Mouse (Mus musculus): Measurements from ENCODE around the gene Bok. TPM values are rescaled to one million over a fixed set of nuclear protein-coding genes. Genes with fewer than 3 reads are reported as not detected.
A peak's percentile ranks its signal among the peaks of the same experiment; 100 is the strongest.

Gene Bok
- total RNA-seq, 2 experiments from 2014 or later = 32.2 to 42.8 TPM

DNA sequence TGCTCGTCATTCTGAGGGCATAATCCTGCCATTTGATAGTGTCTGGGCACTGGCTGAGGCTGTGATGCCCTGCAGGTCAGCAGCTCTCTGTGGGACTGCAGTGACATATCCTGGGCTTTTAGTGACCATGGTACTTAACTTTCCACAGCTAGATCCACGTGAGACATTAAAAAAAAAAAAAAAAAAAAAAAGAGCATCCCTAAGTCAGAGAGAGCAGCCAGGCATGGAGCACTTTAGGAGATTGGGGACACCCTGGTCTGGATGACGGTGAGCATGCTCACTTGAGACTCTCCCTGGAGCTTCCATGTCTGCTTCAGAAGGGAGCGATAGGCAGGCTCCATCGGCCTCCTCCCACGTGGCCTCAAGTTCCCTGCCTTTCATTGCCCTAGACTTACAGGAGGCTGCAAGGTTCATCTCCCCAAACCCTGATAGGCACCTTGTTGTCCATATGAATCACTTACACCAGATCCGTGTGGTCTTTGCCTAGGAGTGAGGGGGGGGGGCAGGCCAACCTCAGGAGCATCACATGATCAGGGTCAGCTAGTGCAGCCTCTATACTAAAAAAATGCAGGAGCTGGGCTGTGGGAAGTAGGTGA is 4.5 kb downstream of the Bok start:
- no peak for DNase-seq (ENCODE audit: low spot score in 2 of 2)

- DNase-seq (ENCODE audit: low spot score in 2 of 2) = no peak
Observed at GRCm38 (mm10) chr1:93691106-93691505, 5.6 kb downstream of the Bok start.

DNA sequence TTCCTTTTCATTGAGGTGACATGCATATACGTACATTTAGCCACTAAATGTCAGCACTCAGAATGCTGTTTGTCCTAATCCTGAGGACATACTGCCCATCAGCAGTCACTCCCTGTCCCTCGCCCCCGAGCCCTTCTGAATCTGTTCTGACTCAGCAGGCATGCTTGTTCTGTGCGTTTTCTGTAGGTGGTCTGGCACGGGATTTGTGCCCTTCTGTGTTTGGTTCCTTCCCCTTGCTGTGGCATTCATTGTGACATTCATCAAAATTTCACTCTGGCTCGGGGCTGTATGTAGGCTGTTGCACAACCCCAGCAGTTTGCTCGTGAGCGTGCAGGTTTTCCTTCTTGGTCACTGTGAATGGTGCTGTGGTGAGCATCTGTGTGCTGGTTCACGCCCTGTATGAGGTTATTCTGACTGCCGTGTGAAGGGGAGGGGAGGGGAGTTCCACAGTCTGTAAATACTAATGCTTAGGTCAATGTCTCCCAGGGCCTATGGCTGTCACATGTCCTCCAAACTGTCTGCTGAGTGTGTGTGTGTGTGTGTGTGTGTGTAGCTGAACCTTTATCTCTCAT is 6.4 kb downstream of the Bok start:
- DNase-seq (ENCODE audit: low spot score in 2 of 2) = peak; percentile 40 to 48

DNA sequence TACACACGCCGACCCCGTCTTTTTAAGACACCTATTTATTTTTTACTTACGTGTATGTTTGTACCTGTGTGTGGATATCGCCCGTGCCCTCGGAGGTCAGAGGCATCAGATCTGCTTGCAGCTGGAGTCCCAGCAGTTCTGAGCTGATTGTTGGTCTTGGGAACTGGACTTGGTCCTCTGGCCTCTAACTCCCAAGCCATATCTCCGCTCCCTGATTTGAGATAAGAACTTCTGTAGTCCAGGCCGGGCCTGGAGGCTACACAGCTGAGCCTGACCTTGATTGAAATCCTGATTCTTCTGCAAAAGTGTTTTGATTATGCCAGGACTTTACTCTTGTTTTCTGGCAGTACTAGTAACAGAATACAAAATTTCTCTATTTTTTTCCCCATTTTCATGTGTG is 7.3 kb downstream of the Bok start:
- no peak for DNase-seq (ENCODE audit: low spot score in 2 of 2)

GRCm38 (mm10) chr1:93693502-93693901 is 8.0 kb downstream of the Bok start:
- no peak for DNase-seq (ENCODE audit: low spot score in 2 of 2)

DNA sequence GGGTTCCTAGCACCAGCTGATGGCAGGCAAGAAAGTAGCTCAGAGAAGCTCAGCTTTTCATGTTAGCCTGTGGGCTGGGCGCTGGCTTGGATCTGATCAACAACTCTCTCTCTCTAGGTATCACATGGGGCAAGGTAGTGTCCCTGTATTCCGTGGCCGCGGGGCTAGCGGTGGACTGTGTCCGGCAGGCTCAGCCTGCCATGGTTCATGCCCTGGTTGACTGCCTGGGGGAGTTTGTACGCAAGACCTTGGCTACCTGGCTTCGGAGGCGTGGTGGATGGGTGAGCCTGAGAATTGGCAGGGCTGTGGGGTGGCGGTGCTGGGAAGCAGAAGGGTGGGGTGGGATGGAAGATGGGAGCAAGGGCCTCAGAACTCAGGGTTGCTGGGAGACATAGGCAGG is 8.5 kb downstream of the Bok start:
- no peak for DNase-seq (ENCODE audit: low spot score in 2 of 2)

DNA sequence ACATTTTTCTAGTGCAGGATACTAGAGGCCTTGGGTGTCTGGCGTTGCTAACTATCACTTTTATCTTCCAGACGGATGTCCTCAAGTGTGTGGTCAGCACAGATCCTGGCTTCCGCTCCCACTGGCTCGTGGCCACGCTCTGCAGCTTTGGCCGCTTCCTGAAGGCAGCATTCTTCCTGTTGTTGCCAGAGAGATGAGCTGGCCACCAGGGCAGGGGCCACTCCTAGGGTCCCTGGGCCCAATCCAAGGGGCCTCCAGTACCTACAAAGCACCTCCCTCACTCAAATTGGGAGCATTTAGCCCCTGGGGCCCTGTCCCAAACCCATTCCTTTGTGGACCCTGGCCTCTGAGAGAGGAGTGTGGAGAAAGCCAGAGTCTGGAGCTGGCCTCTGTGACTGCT is 9.5 kb downstream of the Bok start:
- no peak for DNase-seq (ENCODE audit: low spot score in 2 of 2)

DNA sequence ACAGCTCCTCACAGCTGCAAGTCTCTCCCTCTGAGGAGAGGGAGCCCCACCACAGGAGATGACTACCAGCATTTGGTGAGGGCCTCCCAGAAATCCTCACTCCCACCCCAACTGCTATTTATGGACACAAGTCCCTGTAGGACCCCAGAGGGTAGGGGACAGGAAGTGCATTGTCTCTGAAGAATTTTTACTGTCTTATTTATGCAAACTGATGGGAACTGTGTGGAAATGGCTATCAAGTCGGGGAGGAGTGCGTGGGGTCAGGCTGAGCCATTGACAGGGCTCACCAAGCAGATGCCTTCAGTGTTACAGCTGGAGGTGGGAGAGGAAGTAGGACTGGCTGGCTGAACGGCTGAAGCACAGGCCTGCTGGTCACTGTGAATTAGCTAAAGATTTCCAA is 11.9 kb downstream of the Bok start:
- DNase-seq (ENCODE audit: low spot score in 2 of 2) = no peak

GRCm38 (mm10) chr1:93699159-93699558 is 13.7 kb downstream of the Bok start:
- DNase-seq (ENCODE audit: low spot score in 2 of 2) = peak; percentile 73 to 80

DNA sequence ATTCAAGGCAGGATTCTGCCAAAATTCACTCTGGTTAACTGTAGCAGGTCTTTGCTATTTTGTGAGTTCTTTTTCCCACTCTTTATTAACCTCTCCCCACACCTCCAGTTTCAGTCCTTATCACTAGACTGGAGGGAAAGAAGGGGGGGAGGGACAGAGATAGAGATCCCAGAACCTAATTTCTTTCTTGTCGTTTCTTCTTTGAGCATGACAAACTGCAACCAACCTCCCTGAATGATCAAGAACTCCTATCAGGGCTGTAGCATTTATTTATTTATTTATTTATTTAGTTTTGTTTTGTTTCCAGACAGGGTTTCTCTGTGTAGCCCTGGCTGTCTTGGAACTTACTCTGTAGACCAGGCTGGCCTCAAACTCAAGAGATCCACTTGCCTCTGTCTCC is 16.6 kb downstream of the Bok start:
- DNase-seq (ENCODE audit: low spot score in 2 of 2) = no peak

GRCm38 (mm10) chr1:93703472-93704048 is 18.1 kb downstream of the Bok start:
- DNase-seq (ENCODE audit: low spot score in 2 of 2) = no peak

GRCm38 (mm10) chr1:93704341-93704740 is 18.9 kb downstream of the Bok start:
- no peak for DNase-seq (ENCODE audit: low spot score in 2 of 2)

DNA sequence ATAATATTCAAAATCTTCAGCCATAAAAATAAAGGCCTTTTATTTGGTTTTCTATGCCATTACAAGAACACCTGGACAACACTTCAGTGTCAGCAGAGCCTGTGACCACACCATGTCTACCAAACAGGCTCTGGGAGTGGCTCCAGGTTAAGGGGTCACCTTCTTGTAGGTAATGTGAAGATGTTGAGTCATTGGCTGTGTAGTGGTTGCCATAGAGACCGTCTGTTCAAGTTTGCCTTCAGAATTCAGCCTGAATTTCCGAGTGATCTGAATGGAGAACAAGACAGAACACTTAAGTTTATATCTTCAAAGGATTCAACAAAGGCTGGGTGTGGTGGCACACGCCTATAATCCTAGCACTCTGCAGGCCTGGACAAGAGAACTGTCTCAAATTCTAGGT is 19.9 kb downstream of the Bok start:
- no peak for DNase-seq (ENCODE audit: low spot score in 2 of 2)

- DNase-seq (ENCODE audit: low spot score in 2 of 2) = no peak
Observed at GRCm38 (mm10) chr1:93716166-93716565, 30.7 kb downstream of the Bok start.

DNA sequence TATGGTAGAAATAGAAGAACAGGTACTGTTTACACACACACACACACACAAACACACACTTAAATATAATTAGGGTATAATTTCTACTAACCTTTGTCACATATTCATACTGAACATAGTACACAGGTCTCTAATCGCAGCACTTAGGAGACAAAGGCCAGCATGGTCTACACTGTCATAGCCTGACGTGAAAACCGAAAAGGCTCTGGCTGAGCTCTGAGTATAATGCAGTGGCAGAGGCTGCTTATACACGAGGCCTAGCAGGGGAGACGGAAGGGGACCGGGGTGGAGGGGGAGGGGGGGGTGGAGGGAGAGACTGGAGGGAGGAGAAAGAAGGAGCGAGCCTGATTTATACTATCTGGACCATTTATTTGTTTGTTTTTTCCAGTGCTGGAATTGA is 36.1 kb downstream of the Bok start:
- DNase-seq (ENCODE audit: low spot score in 2 of 2) = no peak

- DNase-seq (ENCODE audit: low spot score in 2 of 2) = no peak
Observed at GRCm38 (mm10) chr1:93724623-93725022, 39.2 kb downstream of the Bok start.

DNA sequence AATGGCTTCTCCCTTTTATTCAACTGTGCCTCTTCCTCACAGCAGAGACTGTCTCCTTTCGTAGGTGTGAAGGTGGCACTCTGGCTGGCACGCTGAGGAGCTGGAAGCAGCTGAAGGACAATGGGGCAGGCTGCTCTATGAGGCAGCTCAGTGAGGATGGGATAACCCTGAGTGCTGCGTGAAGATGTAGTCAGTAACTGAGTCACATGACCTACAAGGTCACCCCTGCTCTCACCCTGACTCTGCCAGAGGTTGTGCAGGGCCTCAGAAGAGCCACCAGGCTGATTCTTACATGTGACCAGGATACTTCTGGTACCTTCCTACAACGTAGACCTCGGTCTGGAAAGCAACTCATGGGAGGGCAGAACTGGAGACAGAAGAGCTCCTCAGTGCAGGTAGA is 40.2 kb downstream of the Bok start:
- DNase-seq (ENCODE audit: low spot score in 2 of 2) = no peak

GRCm38 (mm10) chr1:93726116-93726515 is 40.7 kb downstream of the Bok start:
- no peak for DNase-seq (ENCODE audit: low spot score in 2 of 2)

DNA sequence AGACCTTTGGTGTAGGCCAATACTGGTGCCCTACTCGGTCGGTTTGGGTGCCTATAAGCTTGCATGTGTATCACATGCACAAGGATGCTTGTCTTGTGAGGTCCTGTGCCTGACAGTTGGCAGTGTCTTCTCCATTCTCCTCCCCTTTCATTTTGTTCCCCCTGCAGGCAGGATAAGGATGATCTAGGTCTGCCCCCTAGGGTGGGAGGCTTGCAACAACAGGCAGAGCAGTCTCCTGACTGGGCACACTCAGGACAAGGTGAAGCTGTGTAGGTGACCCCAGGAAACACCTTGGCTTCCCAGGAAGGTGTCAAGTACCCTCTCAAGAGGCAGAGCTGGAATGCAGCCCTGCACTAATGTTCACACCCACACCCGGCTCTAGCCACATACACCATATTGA is 41.5 kb downstream of the Bok start:
- DNase-seq (ENCODE audit: low spot score in 2 of 2) = peak; percentile 46 to 64

GRCm38 (mm10) chr1:93731103-93731502 is 45.6 kb downstream of the Bok start:
- no peak for DNase-seq (ENCODE audit: low spot score in 2 of 2)

DNA sequence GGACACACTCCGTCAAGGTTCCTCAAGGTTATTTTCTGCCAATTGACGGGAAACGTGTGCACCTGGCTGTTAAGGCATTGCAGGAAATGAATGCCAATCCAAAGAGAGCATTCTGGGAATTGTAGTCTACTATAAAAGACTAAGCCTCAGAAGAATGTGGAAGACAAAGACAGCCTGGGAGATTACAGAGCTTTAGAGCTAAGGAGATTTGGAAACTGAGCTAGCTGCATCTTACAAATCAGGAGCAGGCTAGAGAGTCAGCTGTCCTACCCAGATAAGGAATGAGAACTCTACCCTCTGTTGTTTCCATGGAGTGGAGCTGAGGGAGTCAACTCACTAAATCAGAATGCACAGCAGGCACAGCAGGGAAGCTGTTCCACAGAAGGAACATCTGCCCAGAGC is 46.4 kb downstream of the Bok start:
- no peak for DNase-seq (ENCODE audit: low spot score in 2 of 2)

DNA sequence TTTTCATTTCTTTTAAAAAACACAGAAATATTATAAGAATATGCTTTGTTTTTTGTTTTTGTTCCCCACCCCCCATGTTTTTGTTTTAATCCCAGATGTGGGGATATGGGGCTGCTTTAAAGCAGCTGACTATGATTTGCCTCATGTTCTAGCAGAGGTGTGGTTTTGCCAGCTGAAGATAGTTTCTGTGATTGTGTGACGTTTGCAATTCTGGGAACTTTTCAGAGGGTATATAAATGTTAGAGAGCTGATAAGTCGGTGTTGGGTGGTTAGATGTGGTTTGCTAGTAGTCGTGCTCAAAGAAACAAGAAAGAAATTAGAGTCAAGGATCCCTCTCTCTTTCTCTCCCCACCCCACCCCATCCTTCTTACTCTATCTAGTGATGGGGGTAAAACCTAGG is 50.4 kb downstream of the Bok start:
- no peak for DNase-seq (ENCODE audit: low spot score in 2 of 2)

GRCm38 (mm10) chr1:93737711-93738110 is 52.3 kb downstream of the Bok start:
- DNase-seq (ENCODE audit: low spot score in 2 of 2) = no peak
